Mouse (Mus musculus) A20 (cell line): Measurements from ENCODE around the gene Scml4.

Experiments
- DNase-seq: peaks from one replicate; pipeline ENCODE4 v3.0.0-alpha.2; 2011; ENCODE audit warnings: low read depth, low spot score

Scml4 gene

GRCm38 (mm10) chr10:42861446-42861845 is 1.3 kb downstream of the Scml4 start:
- DNase-seq = peak; percentile 10

GRCm38 (mm10) chr10:42862102-42862740 is 2.1 kb downstream of the Scml4 start:
- DNase-seq = peak; percentile 79

GRCm38 (mm10) chr10:42862806-42863205 is 2.6 kb downstream of the Scml4 start:
- DNase-seq = no peak

- no peak for DNase-seq
These were observed 3.6 kb downstream of the Scml4 start for GRCm38 (mm10) chr10:42863621-42864391.

- DNase-seq = no peak
These were observed 4.5 kb downstream of the Scml4 start for GRCm38 (mm10) chr10:42864696-42865095.

GRCm38 (mm10) chr10:42868416-42868815 is 8.2 kb downstream of the Scml4 start:
- DNase-seq = no peak

- no peak for DNase-seq
These were observed 9.3 kb downstream of the Scml4 start for GRCm38 (mm10) chr10:42869467-42869866.

GRCm38 (mm10) chr10:42872269-42873010 is 12.3 kb downstream of the Scml4 start:
- no peak for DNase-seq

GRCm38 (mm10) chr10:42873077-42873595 is 13.0 kb downstream of the Scml4 start:
- DNase-seq = no peak

GRCm38 (mm10) chr10:42876172-42876571 is 16.0 kb downstream of the Scml4 start:
- DNase-seq = no peak

GRCm38 (mm10) chr10:42879269-42879681 is 19.1 kb downstream of the Scml4 start:
- DNase-seq = no peak

GRCm38 (mm10) chr10:42879682-42880081 is 19.5 kb downstream of the Scml4 start:
- no peak for DNase-seq

- no peak for DNase-seq
These were observed 26.9 kb downstream of the Scml4 start for GRCm38 (mm10) chr10:42887040-42887439.

- no peak for DNase-seq
These were observed 28.1 kb downstream of the Scml4 start for GRCm38 (mm10) chr10:42888241-42888640.

GRCm38 (mm10) chr10:42890365-42890764 is 30.2 kb downstream of the Scml4 start:
- no peak for DNase-seq

- DNase-seq = no peak
These were observed 32.1 kb downstream of the Scml4 start for GRCm38 (mm10) chr10:42892250-42892649.

GRCm38 (mm10) chr10:42892987-42893386 is 32.8 kb downstream of the Scml4 start:
- no peak for DNase-seq

GRCm38 (mm10) chr10:42893857-42894256 is 33.7 kb downstream of the Scml4 start:
- no peak for DNase-seq

GRCm38 (mm10) chr10:42894263-42894662 is 34.1 kb downstream of the Scml4 start:
- DNase-seq = no peak

GRCm38 (mm10) chr10:42894696-42895095 is 34.5 kb downstream of the Scml4 start:
- DNase-seq = no peak

- DNase-seq = no peak
These were observed 36.5 kb downstream of the Scml4 start for GRCm38 (mm10) chr10:42896621-42897020.

GRCm38 (mm10) chr10:42897166-42897565 is 37.0 kb downstream of the Scml4 start:
- DNase-seq = no peak
